Mouse (Mus musculus) thymus, adult 18-20 months (tissue): ENCODE results near the gene Sh3bp4.
A peak's percentile ranks its signal among the peaks of the same experiment; 100 is the strongest.

Source experiments
- DNase-seq, 2 experiments: peaks; one replicate each; pipeline ENCODE4 v3.0.0; 2022; ENCODE audit warnings: mixed read lengths in 2 of 2

Gene Sh3bp4

DNA sequence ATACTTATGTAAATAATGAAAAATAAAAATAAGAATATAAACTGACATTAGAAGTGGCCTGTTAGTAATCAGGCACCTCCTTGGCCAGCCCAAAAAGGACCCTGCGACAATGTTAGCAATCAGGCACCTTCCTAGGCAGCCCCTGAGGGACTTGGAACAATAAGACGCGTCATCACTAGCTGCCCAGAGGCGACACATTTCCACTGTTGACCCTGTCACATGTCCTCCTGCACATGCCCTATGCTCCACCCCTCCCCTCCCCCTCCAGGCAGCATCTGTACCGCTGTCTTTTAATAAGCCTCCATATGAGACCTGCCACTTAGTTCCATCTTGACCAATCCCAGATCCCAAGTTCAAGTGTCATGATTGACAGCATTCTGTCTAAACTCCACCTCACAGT is 119.0 kb downstream of the Sh3bp4 start:
- DNase-seq, result no peak

DNA sequence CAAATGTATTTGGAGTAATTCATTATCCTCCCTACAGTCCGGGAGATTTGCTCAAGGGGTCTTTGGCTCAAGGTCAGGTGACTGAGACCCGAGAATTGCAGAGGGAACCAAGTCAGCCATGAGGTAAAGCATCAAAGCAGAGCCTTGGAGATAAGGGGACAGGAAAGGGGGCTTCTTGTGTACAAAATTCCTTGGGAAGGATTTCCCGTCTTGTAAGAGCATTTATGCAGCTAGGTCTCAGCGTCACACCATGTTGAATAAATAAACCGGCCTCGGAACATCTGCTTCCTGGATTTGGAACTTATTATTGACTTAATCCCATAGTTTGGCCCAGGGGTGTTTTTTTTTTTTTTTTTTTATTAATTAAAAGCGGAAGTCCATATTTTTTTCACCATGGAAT is 120.4 kb downstream of the Sh3bp4 start:
- no peak for DNase-seq

DNA sequence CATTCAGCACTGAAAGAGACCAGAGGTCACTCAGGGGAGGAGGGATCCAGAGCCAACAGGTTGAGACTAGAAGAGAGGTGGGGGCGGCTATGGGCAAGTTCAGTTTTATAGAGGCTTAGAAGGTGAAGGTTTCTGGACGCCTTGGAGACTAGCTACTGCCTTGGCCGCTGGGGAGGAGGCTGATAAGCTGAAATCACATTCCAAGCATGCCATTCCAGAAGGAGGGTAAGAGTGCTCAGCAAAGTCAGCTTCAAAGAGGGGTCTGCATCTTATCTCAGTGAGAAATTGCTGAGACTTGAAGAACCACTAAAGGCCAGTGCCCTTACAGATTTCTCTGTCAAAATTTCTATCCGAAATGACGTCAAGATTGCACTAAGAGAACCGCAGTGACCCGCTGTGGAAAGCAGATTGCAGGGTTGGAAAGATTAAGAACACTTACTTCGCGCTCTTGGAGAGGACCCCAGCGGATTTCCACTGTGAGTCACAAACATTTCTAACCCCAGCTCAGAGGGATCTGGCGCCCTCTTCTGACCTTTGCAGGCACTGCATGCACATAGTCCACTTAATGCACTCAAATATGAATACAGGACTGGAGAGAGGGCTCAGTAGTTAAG is 121.0 kb downstream of the Sh3bp4 start:
- DNase-seq, result peak; percentile 9 to 19

DNA sequence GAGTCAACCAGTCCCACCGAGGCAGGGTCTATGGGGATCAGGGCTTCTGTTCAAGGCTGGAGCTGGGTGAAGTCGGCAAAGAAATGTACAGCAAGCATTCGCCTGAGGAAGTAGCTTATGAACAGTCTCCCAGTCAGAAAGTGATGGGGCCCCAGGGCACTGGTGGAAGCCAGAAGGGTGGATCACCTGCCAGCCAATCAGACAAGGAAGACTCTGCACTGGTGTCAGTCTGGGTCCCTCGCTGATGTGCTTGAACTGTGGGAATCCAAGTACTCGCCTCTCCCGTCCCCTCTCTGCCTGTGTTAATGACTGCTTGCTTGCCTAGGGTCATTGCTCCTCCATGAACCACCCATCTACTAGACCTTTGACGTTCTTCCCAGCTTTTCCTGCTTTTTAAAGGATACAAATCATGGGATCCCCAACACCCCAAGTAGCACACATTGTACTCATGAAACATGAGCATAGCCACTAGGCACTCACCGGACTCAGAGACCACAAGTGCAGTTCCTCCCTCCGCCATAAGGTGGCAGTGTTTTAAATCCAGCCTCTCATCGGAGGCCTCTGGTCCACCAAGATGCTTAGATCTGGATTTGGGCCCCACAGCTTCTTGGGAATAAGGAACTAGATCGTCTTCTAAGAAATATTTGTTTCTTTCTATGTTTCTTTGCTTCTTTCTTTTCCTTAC is 122.5 kb downstream of the Sh3bp4 start:
- no peak for DNase-seq

DNA sequence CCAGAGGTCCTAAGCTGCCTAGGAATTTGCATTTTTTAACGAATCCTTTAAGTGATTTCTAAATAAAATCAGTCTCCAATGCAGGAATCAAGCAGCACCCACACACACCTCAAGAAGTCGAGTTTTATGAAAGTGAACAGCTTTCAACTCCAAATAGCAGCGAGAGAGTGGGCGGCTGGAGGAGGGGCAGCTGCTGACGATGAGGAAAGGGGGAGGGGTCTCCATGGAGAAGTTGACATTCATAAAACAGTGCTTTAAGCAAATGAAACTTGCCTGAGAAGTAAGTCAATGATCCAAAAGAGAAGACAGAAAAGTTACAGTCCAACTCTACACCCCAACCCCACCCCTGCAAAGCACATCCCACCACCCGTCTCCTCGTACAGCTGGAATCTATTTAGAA is 123.4 kb downstream of the Sh3bp4 start:
- DNase-seq, result no peak

- DNase-seq, result no peak
Observed at GRCm38 (mm10) chr1:89195827-89196712, 125.9 kb downstream of the Sh3bp4 start.
